Mouse (Mus musculus) liver, postnatal 0 days (tissue): Measurements from ENCODE around the gene Cytip. TPM values are rescaled to one million over a fixed set of nuclear protein-coding genes. Genes with fewer than 3 reads are reported as not detected.

Experiments
- ATAC-seq: fragments of 200-750 bp; cut with Nextera tagmentation; 2 replicates; pipeline ENCODE4 v1.8.0; 2017; ENCODE audit warnings: mild to moderate bottlenecking, moderate library complexity
- DNase-seq: peaks from one replicate; pipeline ENCODE4 v3.0.0-alpha.2; 2016
- H3K27ac ChIP-seq: fragments of 300-500 bp; sonication (generic); 2 replicates; pipeline ENCODE4 v1.5.1; 2014; ENCODE audit warnings: antibody characterized with exemption, moderate library complexity, mild to moderate bottlenecking, low read depth
- H3K27me3 ChIP-seq: fragments of 300-500 bp; sonication (generic); 2 replicates; pipeline ENCODE4 v1.6.1; 2014; ENCODE audit warnings: low read length, control low read depth, mixed read lengths; ENCODE audit not compliant: insufficient read depth
- H3K36me3 ChIP-seq: fragments of 300-500 bp; sonication (generic); replicated peaks from 2 replicates; pipeline ENCODE4 v1.6.1; 2014; ENCODE audit warnings: mild to moderate bottlenecking, control low read depth, low read length, moderate library complexity, mixed read lengths; ENCODE audit not compliant: insufficient read depth
- H3K4me1 ChIP-seq: fragments of 300-500 bp; sonication (generic); 2 replicates; pipeline ENCODE4 v1.6.1; 2014; ENCODE audit warnings: antibody characterized with exemption, mild to moderate bottlenecking, control low read depth; ENCODE audit not compliant: insufficient read depth
- H3K4me2 ChIP-seq: fragments of 300-500 bp; sonication (generic); 2 replicates; pipeline ENCODE4 v1.6.1; 2014; ENCODE audit warnings: low read depth, mild to moderate bottlenecking, low read length, moderate library complexity, mixed read lengths
- H3K4me3 ChIP-seq: fragments of 300-500 bp; sonication (generic); 2 replicates; pipeline ENCODE4 v1.5.1; 2014; ENCODE audit warnings: low read depth, low read length
- H3K9ac ChIP-seq: fragments of 300-500 bp; sonication (generic); replicated peaks from 2 replicates; pipeline ENCODE4 v1.6.1; 2014; ENCODE audit warnings: mild to moderate bottlenecking, moderate library complexity
- H3K9me3 ChIP-seq: fragments of 300-500 bp; sonication (generic); 2 replicates; pipeline ENCODE4 v1.6.1; 2016; ENCODE audit warnings: mild to moderate bottlenecking, control low read depth, low read length, mixed read lengths
- CTCF ChIP-seq: sonication (generic); IDR thresholded peaks from 2 replicates; pipeline ENCODE4 v1.5.1; 2016; ENCODE audit warnings: antibody characterized with exemption, low read depth
- EP300 ChIP-seq: IDR thresholded peaks from 2 replicates; pipeline ENCODE4 v1.6.1; 2016; ENCODE audit warnings: antibody characterized with exemption, low read depth, mild to moderate bottlenecking
- WGBS: fragments of 180-500 bp; shearing (Covaris S2); extraction: QIAGEN DNeasy Blood & Tissue Kit; methylation state at CpG from one replicate; pipeline ENCODE4 v1.1.7; 2014; ENCODE audit not compliant: insufficient replicate concordance; 5-methylcytosine and 5-hydroxymethylcytosine counted together
- polyA plus RNA-seq: library from polyadenylated mRNA; unstranded; fragments of >200 nt; fragmentation: Nextera tagmentation; extraction: Ambion mirVana; gene quantifications from 2 replicates; pipeline ENCODE4 v1.2.1, GENCODE M21; 2015

The Cytip gene
- polyA plus RNA-seq, 1 experiment from 2014 or later = 7.5 TPM

DNA sequence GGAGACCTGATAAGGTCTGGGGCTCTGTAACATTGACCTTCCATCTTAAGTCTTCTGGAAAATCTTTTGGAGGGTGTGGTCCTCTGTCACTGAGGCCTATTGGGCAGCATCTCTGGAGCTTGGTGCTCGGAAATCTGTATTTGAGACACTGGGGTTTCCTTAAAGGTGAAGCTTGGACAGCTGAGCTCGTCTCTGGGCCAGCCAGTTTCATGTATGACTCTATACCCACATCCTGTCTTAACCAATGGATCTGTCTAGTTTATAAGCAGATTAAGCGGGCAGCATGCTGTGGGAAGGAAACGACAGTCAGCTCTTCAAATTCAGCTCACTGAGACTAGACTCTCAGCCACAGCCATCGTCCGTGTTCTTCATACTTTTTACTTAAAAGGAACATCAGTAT is 88.3 kb downstream of the Cytip start:
- Histone ChIP-seq H3K4me1 (no peaks in the 10 kb centered on the region), H3K27ac (no peak overlapping the region), H3K9ac (no peak overlapping the region), H3K9me3 (no peaks in the 10 kb centered on the region), H3K4me3 (no peak overlapping the region), H3K4me2 (no peak overlapping the region), H3K27me3 (no peaks in the 10 kb centered on the region), H3K36me3 (no peaks in the 10 kb centered on the region)
- TF ChIP-seq EP300 (no peak), CTCF (no peak)
- no peak for DNase-seq
- ATAC-seq = no peak
- WGBS = 55% methylated on average over 6 of the region's 6 CpGs

DNA sequence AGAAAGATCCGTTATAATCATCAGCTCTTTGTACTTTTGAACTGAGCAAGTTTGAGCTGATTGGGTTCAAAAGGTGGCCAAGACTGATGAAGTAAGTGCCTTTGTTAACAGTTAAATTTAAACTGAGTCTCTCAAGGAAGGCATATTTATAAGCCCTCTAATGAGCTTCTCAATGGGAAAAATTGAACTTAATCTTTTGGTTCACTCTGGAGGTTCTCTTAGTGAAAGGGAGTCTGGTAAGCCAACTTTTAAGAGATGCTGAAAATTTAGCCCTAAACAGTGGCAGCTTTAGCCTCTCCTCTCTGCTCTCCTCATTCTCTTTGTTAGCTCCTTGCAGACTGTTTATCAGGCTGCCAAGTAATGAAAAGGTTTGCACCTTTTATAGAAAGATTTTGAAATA is 100.5 kb downstream of the Cytip start:
- Histone ChIP-seq H3K27ac (no peak overlapping the region), H3K4me2 (no peak overlapping the region), H3K4me3 (no peak overlapping the region), H3K4me1 (no peaks in the 10 kb centered on the region), H3K9ac (no peak overlapping the region), H3K9me3 (no peaks in the 10 kb centered on the region), H3K36me3 (no peaks in the 10 kb centered on the region), H3K27me3 (no peaks in the 10 kb centered on the region)
- DNase-seq (no peak), ATAC-seq (no peak)
- TF ChIP-seq EP300 (no peak), CTCF (no peak)
- 75% methylated on average over 1 of the region's 1 CpGs for WGBS

DNA sequence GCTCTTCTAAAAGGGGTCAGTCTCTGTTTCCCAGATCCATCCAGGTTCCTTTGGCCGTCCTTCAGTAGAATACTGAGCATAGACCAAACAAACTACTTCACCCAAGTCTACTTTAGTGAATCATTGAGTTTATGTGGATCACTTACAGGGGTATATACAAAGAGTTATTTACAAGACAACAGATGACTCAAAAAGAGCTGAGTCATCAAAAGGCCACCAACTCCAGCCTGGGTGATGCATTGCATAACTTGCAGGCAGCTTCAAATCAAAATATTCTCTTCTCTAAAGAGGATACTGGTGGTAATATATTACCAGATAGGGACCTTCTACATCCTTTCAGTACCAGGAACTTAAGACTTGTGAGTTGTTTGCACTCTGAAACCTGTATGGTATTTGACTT is 108.9 kb downstream of the Cytip start:
- H3K9ac ChIP-seq = no peak overlapping the region
- TF ChIP-seq EP300 = no peak
- TF ChIP-seq CTCF = no peak
- no peak overlapping the region for H3K4me2 ChIP-seq
- no peaks in the 10 kb centered on the region for H3K36me3 ChIP-seq
- H3K4me1 ChIP-seq = no peaks in the 10 kb centered on the region
- H3K4me3 ChIP-seq = no peak overlapping the region
- 74% methylated on average over 1 of the region's 1 CpGs for WGBS
- no peak for DNase-seq
- no peak for ATAC-seq
- no peak overlapping the region for H3K27ac ChIP-seq
- no peaks in the 10 kb centered on the region for H3K27me3 ChIP-seq
- H3K9me3 ChIP-seq = no peaks in the 10 kb centered on the region

DNA sequence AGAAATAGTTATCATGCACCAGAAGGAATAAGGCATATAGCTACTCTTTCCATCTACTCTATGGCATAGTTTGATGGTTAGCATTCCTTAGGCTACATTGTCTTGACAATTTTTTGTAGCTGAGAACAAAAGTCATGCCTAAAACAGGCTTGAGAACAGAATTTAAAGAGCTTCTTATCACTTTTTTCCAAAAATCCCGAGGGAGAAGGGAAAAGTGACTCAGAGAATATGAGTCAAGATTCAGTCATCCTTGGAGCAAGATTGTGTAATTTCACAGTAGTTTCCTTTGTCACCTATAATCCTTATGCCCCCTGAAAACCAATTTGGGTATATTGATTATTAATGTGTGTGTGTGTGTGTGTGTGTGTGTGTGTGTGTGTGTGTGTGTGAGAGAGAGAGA is 115.5 kb downstream of the Cytip start:
- 22% methylated on average over 1 of the region's 1 CpGs for WGBS
- ATAC-seq = no peak
- H3K9me3 ChIP-seq = no peaks in the 10 kb centered on the region
- no peak for DNase-seq
- no peak overlapping the region for H3K4me3 ChIP-seq
- no peak overlapping the region for H3K9ac ChIP-seq
- no peaks in the 10 kb centered on the region for H3K36me3 ChIP-seq
- H3K27ac ChIP-seq = no peak overlapping the region
- no peak overlapping the region for H3K4me2 ChIP-seq
- no peaks in the 10 kb centered on the region for H3K27me3 ChIP-seq
- no peaks in the 10 kb centered on the region for H3K4me1 ChIP-seq
- TF ChIP-seq CTCF = no peak
- TF ChIP-seq EP300 = no peak

Other genes starting within 250 kb of the Cytip start
- gene Galnt5, start 197.6 kb downstream of the Cytip start, polyA plus RNA-seq = not detected in 2 replicates
- not detected in 2 replicates for gene Ermn, start 142.7 kb downstream of the Cytip start, polyA plus RNA-seq
- 0.05 TPM in 2 replicates for gene Acvr1c, start 162.4 kb upstream of the Cytip start, polyA plus RNA-seq